8 mouse cellular contexts compared by ENCODE assay signal in the genomic region with DNA sequence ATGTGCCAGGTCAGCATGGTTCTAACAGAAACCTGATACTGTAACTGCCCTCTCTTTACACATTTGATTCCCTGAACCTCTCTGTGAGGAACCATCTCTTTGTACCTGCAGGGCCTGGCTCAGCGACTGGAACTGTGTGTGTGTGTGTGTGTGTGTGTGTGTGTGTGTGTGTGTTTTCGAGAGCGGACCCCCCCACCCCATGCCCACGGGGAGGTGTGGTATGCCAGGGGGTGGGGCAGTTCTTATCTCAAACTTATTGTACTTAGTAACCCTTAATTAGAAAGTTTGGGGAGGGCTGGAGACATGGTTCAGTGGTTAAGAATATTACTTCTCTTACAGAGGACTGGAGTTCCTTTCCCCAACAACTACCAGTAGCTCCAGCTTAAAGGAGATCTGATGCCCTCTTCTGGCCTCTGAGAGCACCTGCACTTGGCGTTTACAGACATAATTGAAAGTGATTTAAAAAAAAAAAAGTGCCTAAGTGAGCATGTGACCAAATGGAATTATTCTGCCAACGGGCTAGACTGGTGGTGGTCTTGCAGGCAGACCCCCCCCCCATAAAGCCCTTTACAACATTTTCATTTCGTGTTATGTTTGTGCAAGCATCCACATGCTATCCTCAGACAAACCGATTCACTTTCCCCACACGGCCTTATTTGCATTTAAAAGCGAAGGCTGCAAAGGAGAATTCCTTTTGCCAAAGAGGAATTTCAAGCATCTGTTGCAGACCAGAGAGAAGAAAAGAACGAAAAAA.
A peak's percentile ranks its signal among the peaks of the same experiment; 100 is the strongest.
DNase-seq lines count a peak whose midpoint lies in the region; ATAC-seq lines count a peak whose summit lies in the region.

No protein-coding gene starts in this region.

- H3K36me3 ChIP-seq in forebrain, embryonic 13.5 days (ENCODE audit: poor library complexity, severe bottlenecking) = no peaks in the 10 kb centered on the region
- no peaks in the 10 kb centered on the region for H3K36me3 ChIP-seq in hindbrain, embryonic 12.5 days
- no peaks in the 10 kb centered on the region for H3K36me3 ChIP-seq in lung, embryonic 16.5 days (ENCODE audit: control insufficient read depth, insufficient read depth, low read length)

- peak; percentile 75 for DNase-seq in MEL-GATA-1-ER (ENCODE audit: extremely low read depth, low read depth)
- DNase-seq in c-Kit-positive CD71-positive TER-119-negative erythroid progenitor cells, embryonic 14.5 days (ENCODE audit: low read depth) = peak; percentile 30
- peak; percentile 62 for DNase-seq in layer of hippocampus, adult 9-10 months (ENCODE audit: low spot score)

- no peaks in the 10 kb centered on the region for H3K9me3 ChIP-seq in forebrain, embryonic 13.5 days (replicated peaks)
- no peaks in the 10 kb centered on the region for H3K9me3 ChIP-seq in hindbrain, embryonic 12.5 days (replicated peaks)
- H3K9me3 ChIP-seq in lung, embryonic 16.5 days (ENCODE audit: control insufficient read depth, low read length) = no peaks in the 10 kb centered on the region

- H3K4me1 ChIP-seq in forebrain, embryonic 13.5 days = peaks cover 15% of the 10 kb centered on the region
- no peaks in the 10 kb centered on the region for H3K4me1 ChIP-seq in hindbrain, embryonic 12.5 days
- H3K4me1 ChIP-seq in lung, embryonic 16.5 days (replicated peaks; ENCODE audit: control insufficient read depth, insufficient read depth, low read length) = peaks cover 12% of the 10 kb centered on the region

- no peaks in the 10 kb centered on the region for H3K27me3 ChIP-seq in forebrain, embryonic 13.5 days
- H3K27me3 ChIP-seq in hindbrain, embryonic 12.5 days = no peaks in the 10 kb centered on the region
- H3K27me3 ChIP-seq in lung, embryonic 16.5 days (ENCODE audit: control insufficient read depth, insufficient read depth, low read depth, low read length) = no peaks in the 10 kb centered on the region

- H3K4me3 ChIP-seq in forebrain, embryonic 13.5 days = peak overlapping the region; percentile 21
- H3K4me3 ChIP-seq in hindbrain, embryonic 12.5 days = peak overlapping the region; percentile 16
- H3K4me3 ChIP-seq in lung, embryonic 16.5 days (ENCODE audit: low read length) = peak overlapping the region; percentile 41

- 15% methylated on average over 11 of the region's 11 CpGs for WGBS in forebrain, embryonic 13.5 days
- 18% methylated on average over 11 of the region's 11 CpGs for WGBS in hindbrain, embryonic 12.5 days
- 22% methylated on average over 11 of the region's 11 CpGs for WGBS in lung, embryonic 16.5 days

- peak; percentile 83 for ATAC-seq in forebrain, embryonic 13.5 days
- peak; percentile 76 for ATAC-seq in hindbrain, embryonic 12.5 days (ENCODE audit: low FRiP score)
- ATAC-seq in lung, embryonic 16.5 days (ENCODE audit: low read depth) = peak; percentile 62
- peak; percentile 96 for ATAC-seq in neutrophil, adult 5-6 weeks (ENCODE audit: extremely low read depth, insufficient number of reproducible peaks, low FRiP score, poor library complexity, severe bottlenecking)
- ATAC-seq in erythroid progenitor cell, adult 5-6 weeks (replicated peaks; ENCODE audit: low FRiP score, poor library complexity, severe bottlenecking) = no peak

- peak overlapping the region; percentile 45 for H3K4me2 ChIP-seq in forebrain, embryonic 13.5 days
- H3K4me2 ChIP-seq in hindbrain, embryonic 12.5 days (replicated peaks) = peak overlapping the region; percentile 45
- H3K4me2 ChIP-seq in lung, embryonic 16.5 days (ENCODE audit: low read depth, low read length) = peak overlapping the region; percentile 61

- no peak overlapping the region for H3K9ac ChIP-seq in forebrain, embryonic 13.5 days
- H3K9ac ChIP-seq in hindbrain, embryonic 12.5 days = no peak overlapping the region
- peak overlapping the region; percentile 56 for H3K9ac ChIP-seq in lung, embryonic 16.5 days (ENCODE audit: low read length)

- H3K27ac ChIP-seq in forebrain, embryonic 13.5 days = peak overlapping the region; percentile 95
- H3K27ac ChIP-seq in hindbrain, embryonic 12.5 days = peak overlapping the region; percentile 93
- H3K27ac ChIP-seq in lung, embryonic 16.5 days (ENCODE audit: low read length) = peak overlapping the region; percentile 91
